Mouse (Mus musculus) intestine, embryonic 15.5 days (tissue): ENCODE results near the gene Gm10961. TPM values are rescaled to one million over a fixed set of nuclear protein-coding genes. Genes with fewer than 3 reads are reported as not detected.
A peak's percentile ranks its signal among the peaks of the same experiment; 100 is the strongest.

Experiments used
- ATAC-seq: fragments of 200-750 bp; cut with Nextera tagmentation; 2 replicates; pipeline ENCODE4 v1.8.0; 2017; ENCODE audit warnings: moderate TSS enrichment, moderate library complexity
- H3K27ac ChIP-seq: fragments of 300-500 bp; sonication (generic); 2 replicates; pipeline ENCODE4 v1.5.1; 2015; ENCODE audit warnings: mild to moderate bottlenecking, inconsistent platforms
- H3K27me3 ChIP-seq: fragments of 300-500 bp; sonication (generic); replicated peaks from 2 replicates; pipeline ENCODE4 v1.6.1; 2015; ENCODE audit warnings: inconsistent platforms
- H3K36me3 ChIP-seq: fragments of 300-500 bp; sonication (generic); 2 replicates; pipeline ENCODE4 v1.6.1; 2015; ENCODE audit warnings: inconsistent platforms
- H3K4me1 ChIP-seq: fragments of 300-500 bp; sonication (generic); replicated peaks from 2 replicates; pipeline ENCODE4 v1.6.1; 2015; ENCODE audit warnings: inconsistent platforms
- H3K4me2 ChIP-seq: fragments of 300-500 bp; sonication (generic); replicated peaks from 2 replicates; pipeline ENCODE4 v1.6.1; 2015; ENCODE audit warnings: mild to moderate bottlenecking, inconsistent platforms
- H3K4me3 ChIP-seq: fragments of 300-500 bp; sonication (generic); replicated peaks from 2 replicates; pipeline ENCODE4 v1.5.1; 2015; ENCODE audit warnings: inconsistent platforms
- H3K9ac ChIP-seq: fragments of 300-500 bp; sonication (generic); 2 replicates; pipeline ENCODE4 v1.6.1; 2015; ENCODE audit warnings: inconsistent platforms
- H3K9me3 ChIP-seq: fragments of 300-500 bp; sonication (generic); 2 replicates; pipeline ENCODE4 v1.6.1; 2016; ENCODE audit warnings: inconsistent platforms
- WGBS: fragments of 180-500 bp; shearing (Covaris S2); methylation state at CpG from one replicate; pipeline ENCODE4 v1.1.7; 2015; 5-methylcytosine and 5-hydroxymethylcytosine counted together
- polyA plus RNA-seq: library from polyadenylated mRNA; unstranded; fragments of >200 nt; fragmentation: Nextera tagmentation; extraction: Ambion mirVana; gene quantifications from 2 replicates; pipeline ENCODE4 v1.2.1, GENCODE M21; 2015

The Gm10961 gene
- polyA plus RNA-seq, 1 experiment from 2014 or later: not detected

- 93% methylated on average over 21 of the region's 21 CpGs for WGBS
- Histone ChIP-seq H3K36me3 (peaks cover 70% of the 10 kb centered on the region), H3K4me2 (no peak overlapping the region), H3K9ac (no peak overlapping the region), H3K9me3 (no peaks in the 10 kb centered on the region), H3K4me3 (no peak overlapping the region), H3K27ac (no peak overlapping the region), H3K27me3 (no peaks in the 10 kb centered on the region), H3K4me1 (no peaks in the 10 kb centered on the region)
- no peak for ATAC-seq
Measured at GRCm38 (mm10) chr3:107621286-107622075, 9.6 kb upstream of the Gm10961 start.

DNA sequence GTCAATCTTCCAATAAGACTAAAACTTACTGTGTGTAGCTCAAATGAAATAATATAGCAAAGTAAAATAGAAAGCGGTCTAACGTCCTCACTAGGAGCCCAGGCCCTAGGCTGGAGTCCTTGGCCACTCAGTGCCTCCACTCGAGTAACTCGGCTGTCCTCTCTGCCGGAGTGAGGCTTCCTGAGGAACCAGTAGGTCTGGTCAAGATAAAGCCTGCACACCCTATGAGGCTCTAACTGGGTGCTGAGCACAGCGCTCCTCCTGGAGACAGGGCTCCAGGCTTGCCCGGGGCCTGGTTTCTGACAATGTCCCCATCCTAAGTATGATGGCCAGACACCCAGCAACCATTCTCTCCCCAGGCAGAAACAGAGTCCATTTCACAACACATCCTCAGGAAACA lies 8.6 kb upstream of the Gm10961 start:
- Histone ChIP-seq H3K27ac (no peak overlapping the region), H3K4me3 (no peak overlapping the region), H3K4me1 (no peaks in the 10 kb centered on the region), H3K4me2 (no peak overlapping the region), H3K27me3 (no peaks in the 10 kb centered on the region), H3K9me3 (no peaks in the 10 kb centered on the region), H3K36me3 (peaks cover 69% of the 10 kb centered on the region), H3K9ac (no peak overlapping the region)
- ATAC-seq: no peak
- 93% methylated on average over 7 of the region's 7 CpGs for WGBS

- H3K36me3 ChIP-seq: peaks cover 55% of the 10 kb centered on the region
- 95% methylated on average over 8 of the region's 8 CpGs for WGBS
Measured at GRCm38 (mm10) chr3:107624424-107624823, 6.7 kb upstream of the Gm10961 start.

GRCm38 (mm10) chr3:107625536-107625935 lies 5.6 kb upstream of the Gm10961 start:
- H3K27me3 ChIP-seq: no peaks in the 10 kb centered on the region
- no peaks in the 10 kb centered on the region for H3K9me3 ChIP-seq
- peaks cover 48% of the 10 kb centered on the region for H3K36me3 ChIP-seq
- H3K4me1 ChIP-seq: peaks cover 3% of the 10 kb centered on the region; the same call in 1 of the 2 replicates
- no peak overlapping the region for H3K4me2 ChIP-seq
- ATAC-seq: no peak
- H3K9ac ChIP-seq: no peak overlapping the region
- H3K4me3 ChIP-seq: no peak overlapping the region
- 93% methylated on average over 8 of the region's 8 CpGs for WGBS
- no peak overlapping the region for H3K27ac ChIP-seq

More at GRCm38 (mm10) chr3:107624424-107624823, 6.7 kb upstream of the Gm10961 start:
- Histone ChIP-seq H3K27me3 (no peaks in the 10 kb centered on the region), H3K4me3 (no peak overlapping the region), H3K4me2 (no peak overlapping the region), H3K9ac (no peak overlapping the region), H3K4me1 (no peaks in the 10 kb centered on the region), H3K27ac (no peak overlapping the region), H3K9me3 (no peaks in the 10 kb centered on the region)
- no peak for ATAC-seq

DNA sequence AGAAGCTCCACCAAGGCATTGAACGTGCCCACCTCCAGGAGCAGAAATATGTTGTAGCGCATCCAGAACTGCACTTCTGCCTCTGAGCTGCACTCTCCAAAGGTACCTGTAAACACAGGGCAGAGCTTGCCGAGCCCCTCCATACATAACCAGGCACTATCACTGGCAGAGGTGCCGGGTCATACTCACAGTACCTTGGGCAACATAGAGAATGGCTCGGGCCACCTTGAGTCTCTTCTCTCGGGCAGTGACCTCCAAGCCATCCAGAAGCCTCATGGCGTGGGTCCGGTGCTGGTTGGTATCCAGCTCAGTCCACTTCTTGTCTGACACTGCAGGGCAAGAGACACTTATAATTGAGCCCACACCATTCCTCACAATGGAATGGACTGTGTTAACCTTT lies 4.4 kb upstream of the Gm10961 start:
- no peak overlapping the region for H3K4me2 ChIP-seq
- peaks cover 5% of the 10 kb centered on the region; the same call in 1 of the 2 replicates for H3K4me1 ChIP-seq
- no peaks in the 10 kb centered on the region for H3K27me3 ChIP-seq
- H3K27ac ChIP-seq: no peak overlapping the region
- H3K9ac ChIP-seq: no peak overlapping the region
- no peak for ATAC-seq
- no peaks in the 10 kb centered on the region for H3K9me3 ChIP-seq
- peaks cover 37% of the 10 kb centered on the region for H3K36me3 ChIP-seq
- no peak overlapping the region for H3K4me3 ChIP-seq
- 95% methylated on average over 8 of the region's 8 CpGs for WGBS

GRCm38 (mm10) chr3:107627641-107628040 lies 3.5 kb upstream of the Gm10961 start:
- H3K27me3 ChIP-seq: no peaks in the 10 kb centered on the region
- H3K9me3 ChIP-seq: no peaks in the 10 kb centered on the region
- peaks cover 5% of the 10 kb centered on the region; the same call in 1 of the 2 replicates for H3K4me1 ChIP-seq
- H3K9ac ChIP-seq: no peak overlapping the region
- no peak overlapping the region for H3K4me2 ChIP-seq
- peaks cover 29% of the 10 kb centered on the region for H3K36me3 ChIP-seq
- no peak overlapping the region for H3K27ac ChIP-seq
- H3K4me3 ChIP-seq: no peak overlapping the region
- 93% methylated on average over 7 of the region's 7 CpGs for WGBS
- no peak for ATAC-seq

DNA sequence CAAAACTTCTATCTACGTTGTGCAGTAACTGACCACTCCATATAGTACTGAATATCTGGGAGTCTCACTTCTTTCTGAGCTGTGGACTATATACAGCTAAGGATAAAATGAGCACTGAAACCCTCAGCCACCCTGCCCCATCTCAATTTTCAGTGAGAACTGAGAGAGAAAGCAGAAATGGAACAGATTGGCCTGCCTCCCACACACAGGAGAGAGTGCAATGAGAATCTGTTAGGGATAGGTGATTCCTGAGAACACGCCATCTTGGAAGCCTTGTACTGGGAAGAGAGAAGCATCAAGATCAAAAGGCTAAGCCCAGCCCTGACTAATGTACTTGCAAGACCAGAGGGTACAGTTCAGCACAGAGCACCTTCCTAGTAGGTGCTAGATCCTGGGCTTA lies 2.6 kb upstream of the Gm10961 start:
- H3K27me3 ChIP-seq: no peaks in the 10 kb centered on the region
- no peak overlapping the region for H3K27ac ChIP-seq
- H3K9me3 ChIP-seq: no peaks in the 10 kb centered on the region
- no peak for ATAC-seq
- H3K4me1 ChIP-seq: peaks cover 5% of the 10 kb centered on the region; the same call in 1 of the 2 replicates
- 89% methylated on average over 2 of the region's 2 CpGs for WGBS
- no peak overlapping the region for H3K4me3 ChIP-seq
- H3K4me2 ChIP-seq: no peak overlapping the region
- H3K36me3 ChIP-seq: peaks cover 29% of the 10 kb centered on the region
- H3K9ac ChIP-seq: no peak overlapping the region

DNA sequence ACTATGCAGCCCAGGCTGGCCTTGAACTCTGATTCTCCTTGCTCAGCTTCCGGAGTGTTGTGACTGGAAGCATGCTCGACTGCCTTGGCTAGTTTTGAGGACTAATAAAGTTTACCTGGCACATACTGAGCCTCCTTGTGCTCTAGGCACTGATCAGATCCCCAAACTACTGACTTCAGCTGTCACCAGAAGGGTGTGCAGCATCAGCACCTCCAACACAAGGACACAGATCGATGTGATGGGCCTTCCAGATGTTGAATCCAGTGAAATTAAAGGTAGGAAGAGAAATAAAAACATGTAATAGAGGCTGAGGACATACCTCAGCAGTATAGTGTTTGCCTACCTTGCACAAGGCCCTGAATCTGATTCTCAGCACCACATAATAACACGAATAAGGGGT lies 1.7 kb upstream of the Gm10961 start:
- H3K36me3 ChIP-seq: peaks cover 23% of the 10 kb centered on the region
- no peak for ATAC-seq
- WGBS: 85% methylated on average over 4 of the region's 4 CpGs

DNA sequence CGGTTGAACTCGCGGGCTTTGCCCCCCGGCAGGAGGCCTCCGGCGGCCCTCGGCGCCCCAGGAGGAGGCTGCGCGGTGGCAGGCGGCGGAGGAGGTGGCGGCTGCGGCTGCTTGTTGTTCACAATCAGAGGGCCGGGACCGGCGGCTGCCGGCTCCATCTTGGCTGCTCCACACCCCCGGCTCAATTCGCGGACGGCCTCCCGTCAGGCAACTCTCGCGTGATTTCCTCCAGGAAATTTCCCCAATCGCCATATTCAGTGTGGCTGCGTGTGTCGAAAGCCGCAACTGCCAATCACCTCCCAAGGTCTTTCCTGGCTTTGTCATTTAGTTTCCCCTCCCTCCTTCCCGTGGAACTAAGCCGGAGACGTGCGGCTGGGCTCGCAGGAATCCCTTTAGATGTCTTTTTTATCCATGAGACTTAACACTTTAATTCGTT lies 419 bp downstream of the Gm10961 start, which contains the start of gene Strip1:
Gene Strip1, minus strand, starts transcription at position 172 of the 436 bp plus-strand sequence.
- H3K4me3 ChIP-seq: peak within 1 kb of the TSS; percentile 97
- H3K27me3 ChIP-seq: no peaks in the 10 kb centered on the region
- 0% methylated on average over 35 of the region's 35 CpGs for WGBS
- peak; percentile 98 for ATAC-seq
- H3K27ac ChIP-seq: peak within 1 kb of the TSS; percentile 88
- H3K36me3 ChIP-seq: peaks cover 6% of the 10 kb centered on the region; the same call in 1 of the 2 replicates
- H3K4me1 ChIP-seq: peaks cover 5% of the 10 kb centered on the region; the same call in 1 of the 2 replicates
- peak within 1 kb of the TSS; percentile 99 for H3K9ac ChIP-seq
- no peaks in the 10 kb centered on the region for H3K9me3 ChIP-seq
- H3K4me2 ChIP-seq: peak within 1 kb of the TSS; percentile 74

More for the DNA sequence above, 1.7 kb upstream of the Gm10961 start:
- H3K4me2 ChIP-seq: no peak overlapping the region
- no peaks in the 10 kb centered on the region for H3K9me3 ChIP-seq
- no peak overlapping the region for H3K4me3 ChIP-seq
- no peak overlapping the region for H3K9ac ChIP-seq
- H3K27me3 ChIP-seq: no peaks in the 10 kb centered on the region
- H3K4me1 ChIP-seq: peaks cover 5% of the 10 kb centered on the region; the same call in 1 of the 2 replicates
- no peak overlapping the region for H3K27ac ChIP-seq

DNA sequence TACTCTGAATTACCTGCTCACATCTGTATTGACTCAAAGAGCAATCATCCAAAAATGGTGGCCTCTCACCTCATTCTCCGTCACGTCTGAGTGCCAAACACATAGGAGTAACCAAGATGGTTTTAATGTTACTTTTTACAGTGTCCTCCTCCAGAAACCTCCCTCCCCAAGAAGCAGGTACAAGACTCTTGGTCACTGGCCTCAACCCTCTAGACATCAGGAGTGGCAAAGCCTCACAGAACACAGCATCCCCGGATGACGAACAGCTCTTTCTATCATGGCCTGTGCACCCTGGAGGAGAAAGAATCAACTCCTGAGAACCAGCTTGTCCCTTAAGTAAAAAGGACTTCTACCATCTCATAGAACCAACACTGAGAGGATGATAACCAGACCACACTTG lies 1.7 kb downstream of the Gm10961 start:
- Histone ChIP-seq H3K9me3 (no peaks in the 10 kb centered on the region), H3K4me3 (no peak overlapping the region), H3K4me2 (no peak overlapping the region), H3K27ac (no peak overlapping the region), H3K36me3 (no peaks in the 10 kb centered on the region), H3K27me3 (no peaks in the 10 kb centered on the region), H3K4me1 (peaks cover 5% of the 10 kb centered on the region; the same call in 1 of the 2 replicates), H3K9ac (no peak overlapping the region)
- 94% methylated on average over 4 of the region's 4 CpGs for WGBS
- ATAC-seq: no peak

- Histone ChIP-seq H3K4me3 (no peak overlapping the region), H3K27me3 (no peaks in the 10 kb centered on the region), H3K27ac (no peak overlapping the region), H3K9me3 (no peaks in the 10 kb centered on the region), H3K4me1 (peaks cover 5% of the 10 kb centered on the region; the same call in 1 of the 2 replicates), H3K9ac (no peak overlapping the region), H3K4me2 (no peak overlapping the region), H3K36me3 (no peaks in the 10 kb centered on the region)
- no peak for ATAC-seq
- WGBS: 92% methylated on average over 9 of the region's 9 CpGs
Measured at GRCm38 (mm10) chr3:107633906-107634305, 2.8 kb downstream of the Gm10961 start.

DNA sequence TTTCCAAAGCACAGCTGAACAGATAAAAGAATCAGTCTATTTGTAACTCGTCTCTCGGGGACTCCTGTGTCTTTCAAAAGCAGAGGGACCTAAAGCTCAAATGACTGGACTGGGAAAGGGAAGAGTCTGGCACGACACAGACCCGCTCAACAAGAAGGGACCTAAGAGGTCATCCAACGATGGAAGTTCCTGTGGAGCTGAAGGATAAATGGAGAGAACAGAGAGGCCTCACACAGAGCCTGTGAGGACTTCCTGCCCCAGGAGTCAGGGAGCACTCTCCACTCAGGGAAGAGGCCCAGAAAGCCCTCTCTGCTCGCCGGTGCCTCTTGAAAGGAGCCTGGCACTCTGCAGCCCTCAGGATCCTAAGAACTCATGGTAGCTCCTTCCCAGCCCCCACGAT lies 4.7 kb downstream of the Gm10961 start:
- no peaks in the 10 kb centered on the region for H3K9me3 ChIP-seq
- no peaks in the 10 kb centered on the region for H3K27me3 ChIP-seq
- no peak overlapping the region for H3K4me3 ChIP-seq
- H3K27ac ChIP-seq: no peak overlapping the region
- H3K9ac ChIP-seq: no peak overlapping the region
- WGBS: 50% methylated on average over 8 of the region's 8 CpGs
- no peak for ATAC-seq
- H3K36me3 ChIP-seq: no peaks in the 10 kb centered on the region
- H3K4me1 ChIP-seq: no peaks in the 10 kb centered on the region
- no peak overlapping the region for H3K4me2 ChIP-seq

- H3K4me3 ChIP-seq: no peak overlapping the region
- no peaks in the 10 kb centered on the region for H3K27me3 ChIP-seq
- no peak for ATAC-seq
- H3K9ac ChIP-seq: no peak overlapping the region
- no peak overlapping the region for H3K4me2 ChIP-seq
- H3K36me3 ChIP-seq: no peaks in the 10 kb centered on the region
- no peaks in the 10 kb centered on the region for H3K9me3 ChIP-seq
- no peak overlapping the region for H3K27ac ChIP-seq
- H3K4me1 ChIP-seq: no peaks in the 10 kb centered on the region
- 75% methylated on average over 3 of the region's 3 CpGs for WGBS
Measured at GRCm38 (mm10) chr3:107636236-107636635, 5.1 kb downstream of the Gm10961 start.
